Mouse (Mus musculus) MEL (cell line): Measurements from ENCODE around the gene Rerg. TPM values are rescaled to one million over a fixed set of nuclear protein-coding genes. Genes with fewer than 3 reads are reported as not detected.

ENCODE experiments used
- DNase-seq: peaks from one replicate; pipeline ENCODE4 v3.0.0; 2011; ENCODE audit warnings: low read depth, low spot score
- H3K27ac ChIP-seq: 2 replicates; pipeline ENCODE4 v1.5.1; 2012; ENCODE audit warnings: low read depth, mild to moderate bottlenecking, control low read depth, low read length, moderate library complexity; ENCODE audit not compliant: control insufficient read depth
- H3K27me3 ChIP-seq, 2 experiments: fragments of 150-350 bp in 1 of 2; sonication (generic) in 1 of 2; 2 replicates each; pipeline ENCODE4 v1.6.1; 2012; ENCODE audit warnings: low read length in 2 of 2, mild to moderate bottlenecking in 2 of 2, improper control_type of control experiment in 1 of 2, moderate library complexity in 1 of 2; ENCODE audit not compliant: insufficient read depth in 2 of 2, control insufficient read depth in 1 of 2
- H3K36me3 ChIP-seq, 2 experiments: 2 replicates each; pipeline ENCODE4 v1.6.1; 2012 to 2014; ENCODE audit warnings: low read length in 2 of 2, improper control_type of control experiment in 1 of 2, inconsistent platforms in 1 of 2, mild to moderate bottlenecking in 1 of 2; ENCODE audit not compliant: insufficient read depth in 2 of 2, control insufficient read depth in 1 of 2
- H3K4me1 ChIP-seq, 2 experiments: fragments of 150-350 bp in 1 of 2; sonication (generic) in 1 of 2; 2 replicates each; pipeline ENCODE4 v1.6.1; 2012; ENCODE audit warnings: low read length in 2 of 2, improper control_type of control experiment in 1 of 2, mild to moderate bottlenecking in 1 of 2; ENCODE audit not compliant: insufficient read depth in 2 of 2, control insufficient read depth in 1 of 2
- H3K4me3 ChIP-seq, 2 experiments: fragments of 150-350 bp in 1 of 2; sonication (generic) in 1 of 2; 2 replicates each; pipeline ENCODE4 v1.5.1; 2012; ENCODE audit warnings: low read depth in 2 of 2, low read length in 2 of 2, mild to moderate bottlenecking in 2 of 2, moderate library complexity in 2 of 2, control low read depth in 1 of 2, improper control_type of control experiment in 1 of 2; ENCODE audit not compliant: control insufficient read depth in 1 of 2, insufficient read depth in 1 of 2
- H3K79me2 ChIP-seq: 2 replicates; pipeline ENCODE4 v1.6.1; 2012; ENCODE audit warnings: mild to moderate bottlenecking, low read length, moderate library complexity; ENCODE audit not compliant: control insufficient read depth, poor library complexity, insufficient read depth
- H3K9ac ChIP-seq: 2 replicates; pipeline ENCODE4 v1.6.1; 2012; ENCODE audit warnings: low read depth, mild to moderate bottlenecking, control low read depth, low read length, moderate library complexity; ENCODE audit not compliant: control insufficient read depth, poor library complexity, severe bottlenecking
- H3K9me3 ChIP-seq: fragments of 150-350 bp; sonication (generic); replicated peaks from 2 replicates; pipeline ENCODE4 v1.6.1; 2012; ENCODE audit warnings: mild to moderate bottlenecking, low read length, improper control_type of control experiment, moderate library complexity; ENCODE audit not compliant: insufficient read depth
- BHLHE40 ChIP-seq: IDR thresholded peaks from 2 replicates; pipeline ENCODE4 v1.6.1; 2012; ENCODE audit warnings: low read depth, mild to moderate bottlenecking, inconsistent platforms, low read length, improper control_type of control experiment, borderline replicate concordance
- CHD2 ChIP-seq: IDR thresholded peaks from 2 replicates; pipeline ENCODE4 v1.6.1; 2011; ENCODE audit warnings: low read length, improper control_type of control experiment
- E2F4 ChIP-seq: IDR thresholded peaks from 2 replicates; pipeline ENCODE4 v1.6.1; 2011; ENCODE audit warnings: low read depth, low read length, improper control_type of control experiment, borderline replicate concordance
- GATA1 ChIP-seq: IDR thresholded peaks from 2 replicates; pipeline ENCODE4 v1.6.1; 2011; ENCODE audit warnings: low read depth, low read length, improper control_type of control experiment
- HCFC1 ChIP-seq: IDR thresholded peaks from 2 replicates; pipeline ENCODE4 v1.6.1; 2012; ENCODE audit warnings: low read depth, mild to moderate bottlenecking, inconsistent platforms, low read length, improper control_type of control experiment, moderate library complexity
- KAT2A ChIP-seq: conservative IDR thresholded peaks from 2 replicates; pipeline ENCODE4 v1.6.1; 2012; ENCODE audit warnings: low read depth, low read length, improper control_type of control experiment, inconsistent platforms
- MAFK ChIP-seq: IDR thresholded peaks from 2 replicates; pipeline ENCODE4 v1.6.1; 2011; ENCODE audit warnings: low read depth, mild to moderate bottlenecking, low read length, improper control_type of control experiment, borderline replicate concordance
- MAX ChIP-seq: IDR thresholded peaks from 2 replicates; pipeline ENCODE4 v1.6.1; 2011; ENCODE audit warnings: low read length, improper control_type of control experiment
- MEF2A ChIP-seq: IDR thresholded peaks from 2 replicates; pipeline ENCODE4 v1.6.1; 2014; ENCODE audit warnings: low read depth, mild to moderate bottlenecking, inconsistent platforms, low read length, improper control_type of control experiment; ENCODE audit not compliant: poor library complexity, insufficient replicate concordance, severe bottlenecking; ENCODE audit errors: extremely low read depth
- MYB ChIP-seq: IDR thresholded peaks from 2 replicates; pipeline ENCODE4 v1.6.1; 2011; ENCODE audit warnings: mild to moderate bottlenecking, low read depth, low read length, improper control_type of control experiment
- POLR2AphosphoS2 ChIP-seq: IDR thresholded peaks from 2 replicates; pipeline ENCODE4 v1.6.1; 2011; ENCODE audit warnings: low read length, improper control_type of control experiment
- RAD21 ChIP-seq: IDR thresholded peaks from 2 replicates; pipeline ENCODE4 v1.6.1; 2011; ENCODE audit warnings: mild to moderate bottlenecking, low read depth, low read length, improper control_type of control experiment
- SIN3A ChIP-seq: IDR thresholded peaks from 2 replicates; pipeline ENCODE4 v1.6.1; 2012; ENCODE audit warnings: low read length, improper control_type of control experiment, inconsistent platforms
- SMC3 ChIP-seq: IDR thresholded peaks from 2 replicates; pipeline ENCODE4 v1.6.1; 2011; ENCODE audit warnings: low read depth, low read length, improper control_type of control experiment
- TBP ChIP-seq: IDR thresholded peaks from 2 replicates; pipeline ENCODE4 v1.8.0; 2011; ENCODE audit warnings: low read depth, low read length, improper control_type of control experiment
- UBTF ChIP-seq: IDR thresholded peaks from 2 replicates; pipeline ENCODE4 v1.6.1; 2012; ENCODE audit warnings: low read depth, mild to moderate bottlenecking, inconsistent platforms, low read length, improper control_type of control experiment, moderate library complexity, borderline replicate concordance; ENCODE audit not compliant: insufficient read depth
- USF1 ChIP-seq: IDR thresholded peaks from 2 replicates; pipeline ENCODE4 v1.6.1; 2014; ENCODE audit warnings: low read depth, mild to moderate bottlenecking, inconsistent platforms, low read length, improper control_type of control experiment, moderate library complexity
- ZKSCAN1 ChIP-seq: IDR thresholded peaks from 2 replicates; pipeline ENCODE4 v1.6.1; 2012; ENCODE audit warnings: low read depth, mild to moderate bottlenecking, inconsistent platforms, low read length, improper control_type of control experiment, moderate library complexity
- ZNF384 ChIP-seq: IDR thresholded peaks from 2 replicates; pipeline ENCODE4 v1.6.1; 2012; ENCODE audit warnings: low read depth, mild to moderate bottlenecking, inconsistent platforms, low read length, improper control_type of control experiment
- polyA plus RNA-seq, 2 experiments: library from polyadenylated mRNA; stranded (reverse) in 1 of 2; unstranded in 1 of 2; fragments of >175 nt in 1 of 2; fragments of >200 nt in 1 of 2; gene quantifications; 2 replicates each; pipeline versions ENCODE4 v1.2.1 to v1.2.4; 2012; ENCODE audit warnings: low replicate concordance in 2 of 2, low read depth in 1 of 2; ENCODE audit not compliant: insufficient read length in 2 of 2, insufficient read depth in 1 of 2, missing spikeins in 1 of 2
- total RNA-seq: library from RNA; depleted of rRNA; stranded (reverse); fragments of 300-350 nt; gene quantifications from 2 replicates; pipeline ENCODE4 v1.2.3, GENCODE M21; 2012

Rerg gene
- total and polyA plus RNA-seq, 3 experiments, result not detected

DNA sequence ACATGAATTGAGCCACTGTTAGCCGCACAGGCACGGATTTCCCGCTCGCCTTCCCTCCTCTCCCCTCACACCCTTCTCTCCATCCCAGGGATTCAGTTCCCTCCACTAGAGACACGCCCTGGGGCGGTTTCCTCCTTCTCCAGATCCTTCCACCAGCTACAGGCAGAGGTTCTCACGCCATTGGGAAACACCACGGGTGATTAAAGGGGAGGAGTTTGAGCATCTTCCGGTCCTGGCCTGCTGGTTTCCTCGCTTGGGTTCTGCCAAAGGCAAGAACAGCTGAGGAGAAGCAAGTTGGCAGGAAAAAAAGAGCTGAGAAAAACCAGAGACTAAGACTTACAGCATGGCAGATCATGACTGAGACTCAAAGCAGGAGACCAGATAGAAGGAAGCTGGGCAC is 6.7 kb downstream of the Rerg start:
- H3K9me3 ChIP-seq, result no peaks in the 10 kb centered on the region
- no peak for DNase-seq
- H3K4me1 ChIP-seq, result no peaks in the 10 kb centered on the region
- H3K27ac ChIP-seq, result no peak overlapping the region
- TF ChIP-seq MEF2A (no peak), BHLHE40 (no peak), POLR2AphosphoS2 (no peak), UBTF (no peak), CHD2 (no peak), E2F4 (no peak), MAFK (no peak), MAX (no peak), RAD21 (no peak), TBP (no peak)
- H3K4me3 ChIP-seq, result no peak overlapping the region
- H3K9ac ChIP-seq, result no peak overlapping the region
- no peaks in the 10 kb centered on the region for H3K27me3 ChIP-seq
- no peaks in the 10 kb centered on the region for H3K79me2 ChIP-seq
- no peaks in the 10 kb centered on the region for H3K36me3 ChIP-seq

DNA sequence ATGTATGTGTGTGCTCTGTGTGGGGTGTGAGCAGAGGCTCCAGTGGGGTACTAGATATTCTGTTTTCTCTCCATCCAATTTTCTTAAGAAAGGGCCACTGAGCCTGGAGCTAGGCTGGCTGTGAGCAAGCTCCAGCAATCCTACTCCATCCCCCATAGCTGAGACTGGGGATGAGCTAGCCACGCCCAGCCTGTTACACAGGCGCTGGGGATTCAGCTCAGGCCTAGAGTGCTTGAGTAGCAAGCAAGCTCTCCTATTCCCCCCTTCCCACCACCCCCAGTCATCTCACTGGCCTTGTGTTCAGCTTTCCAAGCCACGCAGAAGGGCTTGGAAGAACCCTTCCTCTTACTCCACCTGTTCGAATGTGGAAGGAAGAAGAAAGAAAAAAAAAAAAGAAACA is 7.2 kb downstream of the Rerg start:
- Histone ChIP-seq H3K4me3 (no peak overlapping the region), H3K27me3 (no peaks in the 10 kb centered on the region), H3K79me2 (no peaks in the 10 kb centered on the region), H3K9me3 (no peaks in the 10 kb centered on the region), H3K36me3 (no peaks in the 10 kb centered on the region), H3K27ac (no peak overlapping the region), H3K9ac (no peak overlapping the region), H3K4me1 (no peaks in the 10 kb centered on the region)
- no peak for TF ChIP-seq ZNF384
- no peak for TF ChIP-seq SMC3
- TF ChIP-seq HCFC1, result no peak
- TF ChIP-seq KAT2A, result no peak
- TF ChIP-seq MEF2A, result no peak
- no peak for TF ChIP-seq USF1
- no peak for TF ChIP-seq CHD2
- TF ChIP-seq BHLHE40, result no peak
- TF ChIP-seq GATA1, result no peak
- TF ChIP-seq MAX, result no peak
- TF ChIP-seq SIN3A, result no peak
- no peak for TF ChIP-seq MYB
- TF ChIP-seq ZKSCAN1, result no peak
- DNase-seq, result no peak
